Mouse (Mus musculus) retina, postnatal 7 days (tissue): Measurements from ENCODE around the gene Gse1.

Source experiments
- DNase-seq: peaks from one replicate; pipeline ENCODE4 v3.0.0-alpha.2; 2012; ENCODE audit warnings: low read depth, low spot score

Gse1 gene

DNA sequence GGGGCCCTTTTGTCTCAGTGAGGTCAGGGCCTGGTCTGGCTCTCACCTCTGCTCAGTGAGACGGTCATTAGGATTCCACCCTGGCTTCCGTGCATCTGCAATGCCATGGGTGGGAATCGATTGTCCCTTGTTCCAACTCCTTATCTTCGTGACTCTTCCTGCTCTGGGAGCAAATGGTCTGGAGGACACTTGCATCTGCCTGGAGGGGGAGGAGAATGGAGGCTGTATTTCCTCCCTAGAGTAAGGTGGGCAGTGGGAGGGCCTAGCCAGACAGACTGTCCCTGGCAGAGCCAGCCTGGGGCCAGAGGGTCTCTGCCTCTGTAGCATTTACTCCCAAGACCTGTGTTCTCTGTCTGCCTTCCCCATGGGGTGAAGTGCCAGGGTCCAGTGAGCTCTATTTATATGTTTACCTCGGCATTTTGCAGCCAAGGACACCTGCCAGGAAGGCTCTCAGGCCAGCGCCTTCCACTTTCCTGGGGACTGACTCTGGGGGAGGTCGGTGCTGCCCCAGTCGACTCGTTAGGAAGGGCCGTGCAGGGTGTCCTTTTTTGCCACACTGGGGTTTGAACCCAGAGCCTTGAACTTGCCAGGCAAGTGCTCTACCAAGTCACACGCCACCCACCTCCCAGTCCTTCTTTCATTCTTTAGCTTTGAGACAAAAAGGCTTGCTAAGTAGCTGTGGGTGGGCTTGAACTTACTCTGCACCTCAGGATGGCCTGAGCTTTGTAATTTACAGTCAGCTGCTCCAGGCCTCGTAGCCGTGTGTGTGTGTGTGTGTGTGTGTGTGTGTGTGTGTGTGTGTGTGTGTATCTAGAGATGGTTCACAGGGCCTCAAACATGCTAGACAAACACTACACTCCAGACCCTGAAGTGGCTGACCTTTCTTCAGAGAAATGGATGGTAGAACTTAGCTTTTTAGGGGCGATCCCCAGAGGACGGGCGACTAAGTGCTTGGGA lies 265.5 kb downstream of the Gse1 start:
- no peak for DNase-seq

DNA sequence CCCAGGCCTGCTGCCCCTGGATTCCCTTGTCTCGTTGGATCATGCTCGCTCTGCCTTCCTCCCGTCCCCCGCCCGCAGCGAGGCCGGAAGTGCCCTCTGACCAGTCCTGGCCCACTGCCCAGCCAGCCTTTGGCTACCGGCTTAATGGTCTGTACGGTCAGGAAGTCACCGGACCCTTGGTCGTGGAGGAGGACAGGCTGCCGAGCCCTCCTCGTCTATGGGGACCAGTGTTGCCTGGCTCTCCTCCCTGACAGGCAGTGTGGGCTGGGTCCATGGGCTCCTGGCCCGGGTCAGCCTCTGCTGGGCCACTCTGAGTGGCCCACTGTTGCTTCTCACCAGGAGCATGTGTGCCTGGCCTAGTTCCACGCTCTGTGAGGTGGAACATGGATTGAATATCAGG lies 266.6 kb downstream of the Gse1 start:
- DNase-seq = no peak

- no peak for DNase-seq
Observed at GRCm38 (mm10) chr8:120495461-120495860, 267.2 kb downstream of the Gse1 start.

- no peak for DNase-seq
Observed at GRCm38 (mm10) chr8:120496478-120496877, 268.2 kb downstream of the Gse1 start.

DNA sequence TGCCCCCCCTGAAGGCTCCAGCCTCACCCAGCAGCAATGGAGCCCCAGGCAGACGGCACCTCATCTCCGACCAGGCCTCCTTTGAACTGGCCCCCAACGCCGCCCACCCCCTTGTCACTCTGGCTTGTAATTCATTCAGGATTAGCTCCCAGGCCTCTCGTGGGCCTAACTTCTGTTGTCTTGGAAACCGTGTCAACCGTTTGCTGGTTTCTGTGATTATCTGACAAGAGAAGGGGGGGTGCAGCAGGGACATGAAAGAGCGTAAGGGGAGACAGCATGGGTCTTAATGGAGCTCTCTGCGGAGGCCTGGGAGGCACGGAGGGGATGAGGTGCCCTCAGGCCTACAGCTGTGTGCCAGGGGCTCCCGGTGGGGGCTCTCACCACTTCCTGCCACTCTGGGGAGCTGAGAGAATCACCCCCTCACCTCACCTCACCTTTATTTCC lies 269.3 kb downstream of the Gse1 start:
- no peak for DNase-seq

GRCm38 (mm10) chr8:120498349-120498831 lies 270.1 kb downstream of the Gse1 start:
- DNase-seq = no peak

DNA sequence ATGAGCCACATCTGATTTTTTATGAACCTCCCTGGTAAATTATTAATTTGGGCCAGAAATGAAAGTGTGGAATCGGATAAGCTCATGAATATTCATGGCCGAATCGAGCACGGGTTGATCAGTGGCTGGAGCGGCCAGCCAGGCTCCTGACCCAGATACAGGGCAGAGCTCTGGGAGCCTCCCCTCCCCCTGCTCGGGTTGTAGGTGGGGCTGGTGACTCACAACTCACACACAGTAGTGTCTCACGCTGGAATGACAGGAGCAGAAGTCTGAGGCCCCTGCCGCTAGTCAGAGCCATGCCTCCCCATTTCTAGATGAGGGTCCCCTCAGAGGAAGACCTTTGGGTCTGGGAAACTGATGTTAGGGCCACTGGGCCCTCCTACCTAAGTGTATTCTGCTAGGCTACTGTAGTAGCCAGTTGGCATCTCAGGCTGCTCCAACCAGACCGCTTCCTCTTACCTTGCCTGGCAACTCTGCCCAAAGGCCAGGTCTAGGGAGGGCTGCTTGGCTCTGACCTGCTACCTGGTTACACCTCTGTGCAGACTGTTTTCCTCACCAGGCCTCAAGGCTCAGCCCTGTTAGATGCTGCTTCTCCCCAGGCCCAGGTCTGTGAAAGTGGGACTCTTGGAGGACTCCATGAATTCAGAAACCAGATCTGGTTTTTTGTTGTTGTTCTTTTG lies 270.8 kb downstream of the Gse1 start:
- no peak for DNase-seq

DNA sequence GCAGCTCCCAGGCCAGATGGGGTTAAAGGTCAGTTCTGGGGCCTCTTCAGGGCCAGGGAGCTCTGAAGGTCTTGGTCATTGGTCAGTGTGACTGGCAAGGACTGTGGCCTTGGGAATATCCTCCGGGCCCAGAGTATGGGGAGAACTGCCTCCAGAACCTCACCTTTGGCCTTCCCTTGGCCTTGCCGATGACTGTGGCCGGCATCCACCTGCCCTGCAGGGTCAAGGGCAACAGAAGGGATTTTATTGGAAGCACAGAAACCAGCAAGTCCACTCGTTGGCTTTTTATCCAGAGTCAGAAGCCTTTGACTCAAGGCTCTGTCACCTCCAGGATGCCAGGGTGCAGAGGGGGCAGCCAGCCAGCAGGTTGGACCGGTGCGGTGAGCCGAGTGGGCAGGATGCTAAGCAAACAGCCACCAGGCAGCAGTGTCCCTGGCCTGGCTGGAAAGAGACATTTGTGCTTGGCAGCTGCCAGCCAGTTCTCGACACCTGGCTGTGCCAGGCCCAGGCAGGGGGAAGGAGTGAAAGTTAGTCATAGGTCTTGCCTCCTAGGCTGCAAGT lies 272.5 kb downstream of the Gse1 start:
- DNase-seq = no peak

DNA sequence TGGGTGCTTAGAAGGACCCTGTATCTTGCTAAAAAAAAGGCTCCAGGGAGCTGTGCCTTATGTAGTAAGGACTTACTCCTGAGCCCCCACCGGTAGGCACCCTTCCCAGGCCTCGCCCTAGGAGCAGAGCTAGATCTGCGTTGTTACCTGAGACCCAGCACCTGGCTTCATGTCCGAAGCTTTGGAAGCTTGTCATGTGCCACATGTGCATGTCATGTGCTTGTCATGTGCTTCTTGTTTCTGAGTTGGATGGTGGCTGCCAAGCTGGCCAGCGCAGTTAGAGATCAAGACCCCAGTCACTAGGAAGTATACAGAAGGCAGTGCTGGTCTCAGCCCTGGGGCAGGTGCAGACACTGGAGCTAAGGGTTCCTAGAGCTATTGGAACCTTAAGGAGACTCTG lies 273.2 kb downstream of the Gse1 start:
- DNase-seq = no peak

DNA sequence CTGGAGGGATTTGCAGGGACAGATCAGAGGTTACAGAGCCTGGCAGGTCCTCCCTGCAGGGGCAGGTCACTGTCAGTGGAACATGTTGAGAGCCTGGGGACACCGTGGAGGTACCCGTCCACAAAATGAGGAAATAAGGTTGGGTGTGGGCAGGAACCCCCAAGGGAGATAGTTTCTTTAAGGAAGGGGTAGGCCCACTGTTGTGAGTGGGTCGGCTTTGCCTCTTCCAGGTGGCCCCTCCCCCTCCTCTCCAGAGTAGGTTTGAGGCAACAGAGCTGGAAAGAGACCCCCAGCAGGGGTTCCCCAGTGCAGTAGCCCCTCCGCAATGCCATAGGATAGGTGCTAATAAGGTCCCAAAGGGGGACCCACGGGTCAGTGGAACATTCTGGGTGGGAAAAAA lies 274.2 kb downstream of the Gse1 start:
- no peak for DNase-seq

- DNase-seq = no peak
Observed at GRCm38 (mm10) chr8:120504251-120505081, 276.2 kb downstream of the Gse1 start.

DNA sequence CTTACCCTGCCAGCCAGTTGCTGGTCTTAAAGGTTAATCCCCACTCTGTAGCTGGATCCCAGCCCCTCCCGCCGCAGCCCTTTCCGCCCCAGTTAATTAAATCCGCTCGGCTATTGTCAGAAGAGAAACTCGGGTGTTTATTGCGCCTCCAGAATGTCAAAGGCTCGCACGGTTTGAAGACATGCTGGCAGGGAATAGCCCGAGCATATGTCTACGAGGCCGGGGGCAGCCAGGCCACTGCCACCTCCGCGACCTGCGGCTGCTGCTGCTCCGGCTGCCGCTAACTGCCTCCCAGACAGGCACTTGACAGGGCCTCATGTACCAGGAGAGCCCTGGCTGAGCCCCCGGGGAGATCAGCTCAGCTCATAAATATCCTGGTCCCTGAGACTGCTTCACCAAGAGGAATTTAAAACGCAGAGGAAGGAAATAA lies 276.8 kb downstream of the Gse1 start:
- DNase-seq = peak; percentile 76

DNA sequence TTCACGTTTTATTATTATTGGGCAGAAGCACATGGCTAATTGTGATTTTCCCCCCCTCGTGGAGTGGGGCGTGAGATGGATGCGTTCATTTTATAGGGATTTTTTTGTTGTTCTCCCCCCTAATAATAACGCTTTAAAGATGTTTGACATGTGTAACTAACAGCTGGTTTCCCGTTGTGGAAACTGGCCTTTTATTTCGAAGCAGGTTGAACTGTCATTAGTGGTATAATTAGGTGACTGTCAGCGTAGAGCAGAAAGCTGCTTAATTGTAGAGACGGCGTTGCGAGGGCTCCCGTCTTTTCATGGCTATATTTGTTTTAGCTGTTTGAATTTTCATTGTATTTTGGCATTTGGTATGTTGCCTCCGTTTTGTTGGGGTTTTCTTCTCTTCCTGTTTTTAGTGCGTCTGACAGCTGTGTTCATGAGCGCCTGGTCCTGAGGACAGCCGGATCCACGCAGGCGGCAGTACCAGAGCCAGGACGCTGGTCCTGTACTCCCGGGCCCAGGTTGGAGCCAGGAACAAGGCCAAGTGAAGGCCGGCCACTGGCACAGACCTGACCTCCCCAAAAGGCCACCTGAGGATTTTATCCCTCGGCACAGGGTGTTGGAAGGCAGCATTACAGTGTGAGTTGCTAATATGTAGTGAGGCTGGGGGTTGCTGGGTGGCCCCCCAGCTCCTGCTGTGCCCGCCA lies 277.5 kb downstream of the Gse1 start:
- DNase-seq = no peak

DNA sequence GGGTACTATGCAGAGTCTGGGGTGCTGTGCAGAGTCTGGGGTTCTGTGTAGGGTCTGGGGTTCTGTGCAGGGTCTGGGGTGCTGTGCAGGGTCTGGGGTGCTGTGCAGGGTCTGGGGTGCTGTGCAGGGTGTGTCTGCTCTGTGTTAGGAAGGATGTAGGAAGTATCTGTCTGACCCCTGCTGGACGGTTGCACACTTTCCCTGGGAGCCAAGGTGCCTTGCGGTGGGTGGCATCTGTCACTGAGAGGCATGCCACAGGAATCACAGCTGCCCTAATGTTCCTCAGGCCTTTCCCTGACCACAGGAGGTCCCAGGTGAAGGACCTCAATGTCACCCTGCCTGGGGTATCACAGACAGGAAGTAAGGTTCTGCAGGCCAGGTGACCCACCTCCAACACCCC lies 278.3 kb downstream of the Gse1 start:
- no peak for DNase-seq

DNA sequence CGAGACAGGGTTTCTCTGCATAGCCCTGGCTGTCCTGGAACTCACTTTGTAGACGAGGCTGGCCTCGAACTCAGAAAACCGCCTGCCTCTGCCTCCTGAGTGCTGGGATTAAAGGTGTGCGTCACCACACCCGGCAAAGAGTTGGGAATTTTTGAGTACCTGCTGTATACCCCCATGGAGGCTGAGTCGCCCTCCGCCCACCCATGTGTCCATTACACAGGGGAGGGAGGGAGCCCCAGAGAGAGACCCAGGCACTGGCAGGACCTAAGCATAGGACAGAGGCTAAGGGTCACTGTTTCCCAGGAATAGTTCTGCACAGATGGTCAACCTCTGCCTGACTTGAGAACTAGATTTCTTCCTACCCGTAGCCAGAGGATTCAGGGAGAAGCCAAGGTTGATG lies 279.0 kb downstream of the Gse1 start:
- DNase-seq = no peak

GRCm38 (mm10) chr8:120509136-120510034 lies 281.1 kb downstream of the Gse1 start:
- DNase-seq = no peak

- no peak for DNase-seq
Observed at GRCm38 (mm10) chr8:120510035-120510416, 281.8 kb downstream of the Gse1 start.

- no peak for DNase-seq
Observed at GRCm38 (mm10) chr8:120510863-120511457, 282.7 kb downstream of the Gse1 start.

GRCm38 (mm10) chr8:120511737-120512136 lies 283.5 kb downstream of the Gse1 start:
- no peak for DNase-seq
